Mouse (Mus musculus): ENCODE results near the gene Gm16253.

- no peak for TF ChIP-seq POLR2A (IDR thresholded peaks at IDR 0.05; ENCODE audit: control insufficient read depth in 1 of 2, insufficient read depth in 1 of 2, low read depth in 1 of 2, low read length in 2 of 2, poor library complexity in 1 of 2)
- TF ChIP-seq MAFK (IDR thresholded peaks at IDR 0.05; ENCODE audit: borderline replicate concordance, low read depth, low read length), result no peak
- TF ChIP-seq GATA1 (IDR thresholded peaks at IDR 0.05; ENCODE audit: low read depth, low read length), result no peak
- TF ChIP-seq TBP (IDR thresholded peaks at IDR 0.05; ENCODE audit: low read depth, low read length), result no peak
- TF ChIP-seq CTCF (IDR thresholded peaks at IDR 0.05 in 2 of 3, conservative IDR thresholded peaks at IDR 0.05 in 1 of 3; ENCODE audit: control insufficient read depth in 1 of 3, insufficient read depth in 1 of 3, low read depth in 2 of 3, low read length in 3 of 3, poor library complexity in 1 of 3, severe bottlenecking in 1 of 3), result no peak
- TF ChIP-seq KAT2A (conservative IDR thresholded peaks at IDR 0.05; ENCODE audit: low read depth, low read length), result no peak
- no peak for TF ChIP-seq EP300 (IDR thresholded peaks at IDR 0.05; ENCODE audit: low read depth in 1 of 2, low read length in 2 of 2)
These were observed 18.9 kb downstream of the Gm16253 start for GRCm38 (mm10) chr3:96595661-96596060.

Measured in MEL (cell line).